Mouse (Mus musculus) liver, embryonic 14.5 days (tissue): ENCODE results near the gene Rsad2.

ENCODE experiments used
- CTCF ChIP-seq: IDR thresholded peaks from 2 replicates; pipeline ENCODE4 v1.5.1; 2016; ENCODE audit warnings: antibody characterized with exemption, low read depth, control low read depth
- EP300 ChIP-seq: IDR thresholded peaks from 2 replicates; pipeline ENCODE4 v1.6.1; 2016; ENCODE audit warnings: antibody characterized with exemption, low read depth

DNA sequence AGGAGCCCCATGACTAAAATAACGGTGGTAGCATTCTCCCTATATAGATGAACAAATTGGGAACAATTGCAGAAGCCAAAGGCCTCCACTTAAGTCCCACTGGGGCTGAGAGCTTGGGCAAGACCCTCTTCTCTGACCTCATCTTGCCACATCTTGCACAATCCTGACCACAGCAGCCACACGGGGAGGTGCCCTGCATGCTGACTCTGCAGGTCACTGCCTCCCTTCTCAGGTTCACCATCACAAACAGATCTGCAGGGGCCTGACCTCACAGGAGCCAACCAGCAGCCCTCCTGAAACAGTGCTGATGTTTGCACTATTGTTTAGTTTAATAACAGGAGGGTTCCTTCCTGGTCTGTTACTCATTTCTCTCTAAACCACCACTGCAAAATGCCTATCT is 57.7 kb downstream of the Rsad2 start:
- no peak for TF ChIP-seq CTCF
- TF ChIP-seq EP300 = no peak
